Mouse (Mus musculus): ENCODE measurements around the gene Lhx1.

DNA sequence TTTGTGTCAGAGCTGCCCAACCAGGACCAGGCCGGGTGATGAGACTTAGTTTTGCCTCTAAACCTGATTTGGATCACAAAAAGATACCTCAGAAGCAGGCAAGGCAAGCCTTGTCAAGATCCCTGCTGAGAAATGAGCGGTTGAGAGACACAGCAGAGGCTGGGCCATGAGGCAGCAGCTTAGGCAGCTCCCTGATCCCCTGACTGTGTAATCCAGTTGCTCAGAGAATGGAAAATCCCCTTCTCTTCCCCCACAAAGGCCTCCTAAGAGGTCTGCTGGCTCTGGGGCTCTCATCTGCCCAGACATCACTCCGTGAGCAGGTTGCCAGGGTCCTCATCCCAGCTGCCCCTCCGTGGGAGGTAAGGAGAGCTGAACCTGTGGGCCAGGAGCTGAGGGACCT is 14.6 kb upstream of the Lhx1 start:
- TF ChIP-seq POLR2A (IDR thresholded peaks at IDR 0.05; ENCODE audit: low read depth, low read length) (no peak), CTCF (conservative IDR thresholded peaks at IDR 0.05; ENCODE audit: insufficient read depth, insufficient read length, low read depth, low read length) (no peak)
